ENCODE assay signal across 9 mouse cellular contexts in the genomic region with DNA sequence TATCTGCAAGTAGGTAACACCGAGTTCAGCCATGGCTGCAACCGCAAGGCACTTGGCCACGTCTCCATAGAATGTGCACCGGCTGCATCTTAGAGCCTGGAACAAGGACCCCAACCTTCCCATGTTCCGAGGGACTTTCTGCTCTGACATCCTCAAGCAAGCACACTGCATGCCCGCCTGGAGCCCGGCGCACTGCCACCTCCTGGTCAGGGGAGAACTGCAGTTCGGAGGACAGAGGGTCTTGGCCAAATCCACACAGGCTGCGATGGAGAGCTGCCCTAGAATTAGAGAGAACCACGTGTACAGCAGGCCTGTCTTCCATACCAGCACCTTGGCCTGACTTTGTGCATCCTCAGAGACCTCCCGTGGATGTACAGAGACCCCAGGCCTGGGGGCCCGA. TPM values are rescaled to one million over a fixed set of nuclear protein-coding genes. Genes with fewer than 3 reads are reported as not detected.
DNase-seq lines count a peak whose midpoint lies in the region; TF ChIP-seq lines count a peak whose summit lies in the region.
"Had no signal": no experiment of that assay in that cellular context is flagged by ENCODE, and none has a peak within 500 bp of the region (broad histone marks: within the 10 kb centered on the region; RNA-seq: fewer than 3 reads in every experiment).

No protein-coding gene starts in this region.

- TF ChIP-seq CTCF in layer of hippocampus, adult 2 months (conservative IDR thresholded peaks at IDR 0.05), result peak; percentile 86

- no peak overlapping the region for H3K27ac ChIP-seq in layer of hippocampus, adult 2 months
- H3K27ac ChIP-seq: embryonic facial prominence, embryonic 15.5 days had no signal

- no peak overlapping the region for H3K4me3 ChIP-seq in layer of hippocampus, adult 2 months
- H3K4me3 ChIP-seq: embryonic facial prominence, embryonic 15.5 days had no signal

- peak; percentile 7 for DNase-seq in adrenal gland, adult 2 months
- no peak for DNase-seq in adrenal gland, adult 8-10 months
- DNase-seq in layer of hippocampus, adult 2 months (ENCODE audit: low spot score in 2 of 2), result peak in 1 of 2 experiments; percentile 68
- no peak for DNase-seq in layer of hippocampus, adult 9-11 months
- peak; percentile 44 for DNase-seq in adrenal gland, postnatal 25 days
- peak; percentile 66 for DNase-seq in heart, postnatal 4 days
- peak; percentile 39 to 58 for DNase-seq in lung, postnatal 4 days
- peak; percentile 75 for DNase-seq in testis, postnatal 10 days (ENCODE audit: low spot score)

RNA-seq across cellular contexts. Expression of a gene that starts 29.8 kb away (rescaled TPM):
- total RNA-seq in adrenal gland, adult 2 months (2021), result under 1 TPM; 0.52 to 0.97 TPM
- 0.19 TPM in 1 of 2 replicates, not detected in the other for polyA plus RNA-seq in adrenal gland, adult 2 months (2012; rRNA removed)
- 1 to 10 TPM in 1 of 4 experiments, under 1 TPM in 2, not detected in 1; 0.55 to 1.0 (median 0.67) TPM for total RNA-seq in adrenal gland, adult 8-10 months (2022)
- 1 to 10 TPM; 1.0 to 1.3 TPM for total RNA-seq in layer of hippocampus, adult 2 months (2021)
- 0.67 TPM in 1 of 2 replicates, not detected in the other for total RNA-seq in adrenal gland, postnatal 25 days (2021)
- under 1 TPM in 1 of 2 experiments, not detected in 1; 0.20 TPM for total RNA-seq in heart, postnatal 4 days (2021)

Comparison
In these comparisons a context has a peak if more than half of its experiments do, and no peak if none do; other contexts are left out.
1. DNase-seq: peak in adrenal gland, adult 2 months (single experiment), adrenal gland, postnatal 25 days (single experiment), heart, postnatal 4 days (single experiment), lung, postnatal 4 days (2 of 2) and testis, postnatal 10 days (single experiment); none in adrenal gland, adult 8-10 months (single experiment) and layer of hippocampus, adult 9-11 months (single experiment).